Mouse (Mus musculus): ENCODE measurements around the gene Myo18b. TPM values are rescaled to one million over a fixed set of nuclear protein-coding genes. Genes with fewer than 3 reads are reported as not detected.
A peak's percentile ranks its signal among the peaks of the same experiment; 100 is the strongest.

Gene Myo18b
- polyA plus RNA-seq, 1 experiment from 2014 or later = 9.4 TPM

DNA sequence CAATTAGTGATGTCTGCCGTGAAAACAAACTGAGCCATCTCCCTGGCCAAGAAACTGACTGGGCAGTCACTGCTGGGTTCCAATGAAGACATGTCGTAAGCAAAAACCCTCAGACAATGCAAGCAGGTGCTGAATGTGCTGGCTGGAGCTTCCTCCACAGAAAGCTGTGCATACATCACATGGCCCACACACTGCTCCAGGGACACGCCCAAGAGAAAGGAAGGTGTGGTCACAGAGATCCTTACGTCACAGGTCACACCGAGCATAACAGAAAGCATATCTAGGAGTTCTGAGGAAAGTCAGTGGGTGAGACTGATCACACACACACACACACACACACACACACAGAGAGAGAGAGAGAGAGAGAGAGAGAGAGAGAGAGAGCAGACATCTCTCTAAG lies 27.5 kb downstream of the Myo18b start:
- no peak for ATAC-seq (ENCODE audit: low read depth)
- Histone ChIP-seq H3K9ac (ENCODE audit: low read depth, low read length) (no peak overlapping the region), H3K9me3 (ENCODE audit: control insufficient read depth, low read length) (no peaks in the 10 kb centered on the region), H3K4me2 (ENCODE audit: low read depth, low read length) (no peak overlapping the region), H3K4me1 (ENCODE audit: control insufficient read depth, insufficient read depth, low read length) (no peaks in the 10 kb centered on the region), H3K27ac (replicated peaks; ENCODE audit: low read depth, low read length) (no peak overlapping the region), H3K4me3 (ENCODE audit: low read depth, low read length) (no peak overlapping the region), H3K36me3 (ENCODE audit: control insufficient read depth, insufficient read depth, low read length) (no peaks in the 10 kb centered on the region), H3K27me3 (replicated peaks; ENCODE audit: control insufficient read depth, insufficient read depth, low read length) (no peaks in the 10 kb centered on the region)
- no peak for DNase-seq (ENCODE audit: low spot score)
- 77% methylated on average over 5 of the region's 5 CpGs for WGBS

DNA sequence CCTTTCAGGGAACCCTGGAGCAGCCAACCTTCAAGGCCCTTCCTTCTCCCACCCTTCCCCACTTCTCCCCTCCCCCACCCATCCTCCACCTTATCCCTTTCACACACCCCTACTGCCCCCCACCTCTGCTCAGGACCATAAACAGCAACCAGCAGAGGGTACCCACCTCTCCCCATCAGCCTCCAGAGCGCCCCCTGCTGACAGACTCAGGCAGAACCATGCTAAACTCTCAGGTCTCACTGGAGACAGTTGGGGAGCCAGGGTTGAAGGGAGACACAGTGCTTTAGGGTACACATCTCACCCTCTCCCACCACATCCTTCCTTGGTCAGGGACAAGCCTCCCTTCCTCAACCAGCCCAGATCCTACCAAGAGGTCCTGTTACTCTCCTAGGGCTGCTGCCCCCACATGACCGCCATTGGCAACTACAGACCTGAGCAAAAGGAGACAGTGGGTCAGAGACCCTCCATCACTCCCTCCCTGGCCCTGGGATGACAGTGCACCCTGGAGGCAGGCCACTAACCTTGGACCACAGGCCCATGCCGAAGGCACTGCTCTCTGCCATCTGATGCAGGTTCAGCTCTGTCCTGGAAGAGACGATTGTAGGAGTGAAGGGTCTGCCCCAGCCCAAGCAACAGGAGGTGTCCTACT lies 31.3 kb downstream of the Myo18b start:
- Histone ChIP-seq H3K36me3 (ENCODE audit: control insufficient read depth, insufficient read depth, low read length) (no peaks in the 10 kb centered on the region), H3K9me3 (ENCODE audit: control insufficient read depth, low read length) (no peaks in the 10 kb centered on the region), H3K4me3 (ENCODE audit: low read depth, low read length) (no peak overlapping the region), H3K9ac (ENCODE audit: low read depth, low read length) (no peak overlapping the region), H3K27ac (replicated peaks; ENCODE audit: low read depth, low read length) (no peak overlapping the region), H3K4me1 (ENCODE audit: control insufficient read depth, insufficient read depth, low read length) (no peaks in the 10 kb centered on the region), H3K27me3 (replicated peaks; ENCODE audit: control insufficient read depth, insufficient read depth, low read length) (no peaks in the 10 kb centered on the region), H3K4me2 (ENCODE audit: low read depth, low read length) (no peak overlapping the region)
- no peak for DNase-seq (ENCODE audit: low spot score)
- 63% methylated on average over 4 of the region's 4 CpGs for WGBS
- no peak for ATAC-seq (ENCODE audit: low read depth)

DNA sequence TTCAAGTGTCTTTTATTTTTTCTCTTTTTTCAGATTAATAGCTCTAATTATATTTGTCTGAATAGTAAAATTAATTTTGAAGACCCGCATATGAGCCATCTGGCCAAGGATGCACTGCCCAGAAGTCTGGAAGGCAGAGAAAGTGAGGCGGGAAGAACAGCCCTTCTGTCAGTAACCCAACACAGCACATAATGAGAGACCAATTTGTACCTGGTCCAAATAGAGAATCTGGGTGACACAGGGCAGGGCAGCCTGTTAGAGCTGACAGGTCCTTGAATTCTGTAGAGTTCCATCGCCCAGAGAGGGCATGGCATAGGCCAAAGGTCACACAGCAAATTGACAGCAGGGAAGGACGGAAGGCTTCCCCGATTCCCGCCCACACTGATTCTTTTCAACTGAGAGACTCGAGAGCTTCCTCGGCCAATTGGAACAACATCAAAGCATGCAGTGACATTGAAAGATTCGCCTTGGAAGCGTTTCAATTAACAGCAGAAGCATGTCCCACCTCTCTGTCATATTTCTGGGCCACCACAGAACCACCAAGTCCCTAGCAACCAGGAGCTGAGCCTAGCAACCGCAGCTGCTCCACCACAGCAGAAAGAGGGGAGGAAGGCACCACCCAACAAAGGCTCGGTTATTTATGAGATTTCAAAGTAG lies 36.7 kb downstream of the Myo18b start:
- no peaks in the 10 kb centered on the region for H3K9me3 ChIP-seq (ENCODE audit: control insufficient read depth, low read length)
- WGBS = 58% methylated on average over 12 of the region's 12 CpGs

DNA sequence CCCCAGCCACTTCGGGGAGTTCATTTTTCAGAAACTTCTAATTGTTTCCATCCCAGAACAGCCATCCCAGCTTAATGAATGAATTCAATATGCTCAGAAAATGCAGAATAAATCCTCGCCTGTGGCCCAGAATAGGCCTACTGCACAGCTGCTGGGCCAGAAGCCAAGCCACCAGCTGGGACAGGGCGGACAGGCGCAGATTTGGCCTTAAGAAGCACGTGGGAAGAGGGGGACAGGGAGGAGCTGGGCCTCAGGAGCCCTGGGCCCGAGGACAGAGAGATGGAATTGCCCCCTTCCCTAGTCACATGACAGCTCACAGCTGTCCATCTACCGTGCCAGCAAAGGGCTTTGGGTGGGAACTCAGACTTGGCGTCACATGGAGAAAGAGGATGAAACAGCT lies 43.0 kb downstream of the Myo18b start:
- Histone ChIP-seq H3K4me3 (ENCODE audit: low read depth, low read length) (no peak overlapping the region), H3K27ac (replicated peaks; ENCODE audit: low read depth, low read length) (peak overlapping the region; percentile 69; the same call in 1 of the 2 replicates), H3K9me3 (ENCODE audit: control insufficient read depth, low read length) (no peaks in the 10 kb centered on the region), H3K9ac (ENCODE audit: low read depth, low read length) (no peak overlapping the region), H3K4me2 (ENCODE audit: low read depth, low read length) (no peak overlapping the region; the same call in 1 of the 2 replicates), H3K4me1 (ENCODE audit: control insufficient read depth, insufficient read depth, low read length) (peaks cover 23% of the 10 kb centered on the region), H3K27me3 (replicated peaks; ENCODE audit: control insufficient read depth, insufficient read depth, low read length) (no peaks in the 10 kb centered on the region), H3K36me3 (ENCODE audit: control insufficient read depth, insufficient read depth, low read length) (no peaks in the 10 kb centered on the region)
- 17% methylated on average over 8 of the region's 8 CpGs for WGBS
- ATAC-seq (ENCODE audit: low read depth) (peak; percentile 94), DNase-seq (ENCODE audit: low spot score) (peak; percentile 96)

More for the DNA sequence above, 36.7 kb downstream of the Myo18b start:
- no peak overlapping the region for H3K4me2 ChIP-seq (ENCODE audit: low read depth, low read length)
- no peak overlapping the region for H3K9ac ChIP-seq (ENCODE audit: low read depth, low read length)
- no peaks in the 10 kb centered on the region for H3K27me3 ChIP-seq (replicated peaks; ENCODE audit: control insufficient read depth, insufficient read depth, low read length)
- H3K4me3 ChIP-seq (ENCODE audit: low read depth, low read length) = no peak overlapping the region
- H3K36me3 ChIP-seq (ENCODE audit: control insufficient read depth, insufficient read depth, low read length) = no peaks in the 10 kb centered on the region
- ATAC-seq (ENCODE audit: low read depth) (0 out of 2 replicates have a peak, but pooled peaks have one; percentile 18), DNase-seq (ENCODE audit: low spot score) (peak; percentile 34)
- H3K27ac ChIP-seq (replicated peaks; ENCODE audit: low read depth, low read length) = no peak overlapping the region
- H3K4me1 ChIP-seq (ENCODE audit: control insufficient read depth, insufficient read depth, low read length) = no peaks in the 10 kb centered on the region

DNA sequence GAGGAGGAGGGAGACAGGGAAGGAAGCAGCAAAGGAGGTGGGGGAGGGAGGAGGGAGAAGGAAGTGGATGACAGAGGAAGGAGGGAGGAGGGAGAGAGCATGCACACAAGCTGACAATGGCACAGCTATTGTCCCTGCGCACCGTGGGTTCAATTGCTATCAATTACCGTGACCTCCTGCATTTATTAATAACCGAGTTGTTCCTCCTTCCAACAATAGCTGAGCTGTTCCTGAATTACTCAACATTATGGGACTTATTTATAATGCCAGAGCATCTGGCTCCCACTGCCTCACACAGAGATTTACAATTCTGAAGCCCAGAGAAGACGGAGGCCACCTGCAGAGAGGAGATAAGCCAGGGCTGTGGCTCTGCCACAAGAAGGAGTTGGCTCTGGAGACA lies 44.8 kb downstream of the Myo18b start:
- Histone ChIP-seq H3K4me2 (ENCODE audit: low read depth, low read length) (no peak overlapping the region), H3K27ac (replicated peaks; ENCODE audit: low read depth, low read length) (no peak overlapping the region), H3K27me3 (replicated peaks; ENCODE audit: control insufficient read depth, insufficient read depth, low read length) (peaks cover 4% of the 10 kb centered on the region; the same call in 1 of the 2 replicates), H3K9me3 (ENCODE audit: control insufficient read depth, low read length) (no peaks in the 10 kb centered on the region), H3K4me1 (ENCODE audit: control insufficient read depth, insufficient read depth, low read length) (peaks cover 26% of the 10 kb centered on the region), H3K36me3 (ENCODE audit: control insufficient read depth, insufficient read depth, low read length) (no peaks in the 10 kb centered on the region), H3K9ac (ENCODE audit: low read depth, low read length) (no peak overlapping the region), H3K4me3 (ENCODE audit: low read depth, low read length) (no peak overlapping the region)
- no peak for ATAC-seq (ENCODE audit: low read depth)
- 19% methylated on average over 5 of the region's 5 CpGs for WGBS
- peak; percentile 69 for DNase-seq (ENCODE audit: low spot score)

DNA sequence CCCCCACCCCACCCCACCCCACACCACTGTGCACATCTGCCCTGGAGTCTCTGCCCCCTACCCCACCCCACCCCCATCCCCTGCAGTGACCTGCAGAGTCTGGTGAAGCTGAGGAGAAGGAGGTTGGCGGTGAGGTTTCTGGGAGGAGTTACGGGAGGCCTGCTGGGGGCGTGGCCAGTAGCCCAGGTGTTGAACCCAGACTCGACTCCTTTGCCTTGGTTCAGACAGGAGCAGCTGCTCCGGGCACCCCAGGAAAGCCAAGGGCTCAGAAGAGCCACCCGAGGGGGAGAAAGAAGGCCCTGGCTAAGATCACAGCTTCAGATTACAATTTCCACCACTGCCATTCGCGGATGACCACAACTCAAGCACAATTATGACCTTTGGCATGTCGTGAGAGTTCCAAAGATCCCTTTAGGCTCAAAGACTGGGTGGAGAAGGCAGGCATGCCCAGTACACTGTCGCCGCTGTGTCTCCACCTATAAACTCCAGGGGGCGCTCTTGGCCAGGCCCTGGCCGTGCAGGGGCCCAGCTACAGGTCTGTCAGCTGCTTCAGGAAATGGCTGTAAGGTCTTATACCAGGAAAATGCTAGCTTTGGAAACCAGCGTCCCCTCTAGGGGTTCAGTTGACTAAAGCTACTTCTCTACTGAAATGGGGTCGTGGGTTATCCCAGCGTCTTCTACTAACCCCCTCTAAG lies 47.4 kb downstream of the Myo18b start:
- Histone ChIP-seq H3K27ac (replicated peaks; ENCODE audit: low read depth, low read length) (no peak overlapping the region), H3K27me3 (replicated peaks; ENCODE audit: control insufficient read depth, insufficient read depth, low read length) (peaks cover 4% of the 10 kb centered on the region; the same call in 1 of the 2 replicates), H3K9ac (ENCODE audit: low read depth, low read length) (no peak overlapping the region), H3K4me1 (ENCODE audit: control insufficient read depth, insufficient read depth, low read length) (peaks cover 26% of the 10 kb centered on the region), H3K9me3 (ENCODE audit: control insufficient read depth, low read length) (no peaks in the 10 kb centered on the region), H3K36me3 (ENCODE audit: control insufficient read depth, insufficient read depth, low read length) (no peaks in the 10 kb centered on the region), H3K4me2 (ENCODE audit: low read depth, low read length) (peak overlapping the region; percentile 29; the same call in 1 of the 2 replicates), H3K4me3 (ENCODE audit: low read depth, low read length) (no peak overlapping the region)
- ATAC-seq (ENCODE audit: low read depth) = 0 out of 2 replicates have a peak, but pooled peaks have one; percentile 44
- 3% methylated on average over 15 of the region's 16 CpGs for WGBS
- peak; percentile 47 for DNase-seq (ENCODE audit: low spot score)

DNA sequence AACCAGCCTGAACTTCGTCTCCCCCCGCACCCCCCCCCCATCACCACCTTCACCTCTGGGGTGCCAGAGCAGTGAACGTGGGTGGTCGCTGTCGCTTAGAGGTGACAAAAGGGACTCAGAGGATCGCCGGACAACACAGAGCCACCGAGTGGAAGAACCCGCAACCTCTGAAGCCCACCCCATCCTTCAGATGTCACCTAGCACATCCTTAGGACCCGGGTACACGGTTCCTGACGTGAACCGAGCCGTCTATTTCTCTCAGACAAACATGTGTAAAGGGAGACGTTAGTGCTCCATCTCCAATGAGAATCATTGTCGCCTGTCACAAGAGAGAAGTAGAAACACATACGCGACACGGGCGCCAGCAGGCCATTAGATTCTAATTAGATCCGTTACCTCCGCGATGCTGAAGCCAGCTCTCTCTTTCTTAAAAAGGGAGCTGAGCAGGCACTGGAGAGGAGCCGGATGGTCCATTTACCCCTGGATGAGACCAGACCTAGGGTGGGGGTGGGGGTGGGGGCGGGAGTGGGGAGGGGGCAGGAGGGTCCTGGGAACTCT lies 48.1 kb downstream of the Myo18b start:
- no peak overlapping the region for H3K9ac ChIP-seq (ENCODE audit: low read depth, low read length)
- ATAC-seq (ENCODE audit: low read depth) (no peak), DNase-seq (ENCODE audit: low spot score) (no peak)
- H3K4me1 ChIP-seq (ENCODE audit: control insufficient read depth, insufficient read depth, low read length) = peaks cover 23% of the 10 kb centered on the region
- H3K27ac ChIP-seq (replicated peaks; ENCODE audit: low read depth, low read length) = no peak overlapping the region
- no peaks in the 10 kb centered on the region for H3K36me3 ChIP-seq (ENCODE audit: control insufficient read depth, insufficient read depth, low read length)
- no peaks in the 10 kb centered on the region for H3K9me3 ChIP-seq (ENCODE audit: control insufficient read depth, low read length)
- no peak overlapping the region for H3K4me3 ChIP-seq (ENCODE audit: low read depth, low read length)
- 12% methylated on average over 23 of the region's 25 CpGs for WGBS
- H3K4me2 ChIP-seq (ENCODE audit: low read depth, low read length) = peak overlapping the region; percentile 29; the same call in 1 of the 2 replicates
- H3K27me3 ChIP-seq (replicated peaks; ENCODE audit: control insufficient read depth, insufficient read depth, low read length) = peaks cover 4% of the 10 kb centered on the region; the same call in 1 of the 2 replicates

DNA sequence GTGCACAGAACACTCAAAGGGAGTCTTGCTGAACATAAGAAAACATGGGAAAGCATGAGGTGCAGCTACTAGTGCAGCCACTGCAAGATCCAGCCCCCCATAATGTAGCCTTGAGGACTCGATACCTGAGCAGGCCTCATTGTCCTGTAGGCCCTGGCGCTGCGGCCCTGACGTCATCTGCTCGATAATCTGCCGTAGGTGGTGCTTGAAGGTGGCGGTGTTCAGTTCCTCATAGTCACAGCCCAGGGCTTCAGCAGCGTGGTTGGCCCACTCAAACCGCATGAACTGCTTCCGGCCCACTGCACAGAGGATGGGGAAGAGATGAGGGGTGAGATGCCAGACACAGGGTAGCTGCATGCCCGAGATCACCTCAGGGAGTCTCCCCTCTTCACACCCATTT lies 50.0 kb downstream of the Myo18b start:
- Histone ChIP-seq H3K9me3 (ENCODE audit: control insufficient read depth, low read length) (no peaks in the 10 kb centered on the region), H3K4me1 (ENCODE audit: control insufficient read depth, insufficient read depth, low read length) (peaks cover 12% of the 10 kb centered on the region; the same call in 1 of the 2 replicates), H3K4me2 (ENCODE audit: low read depth, low read length) (no peak overlapping the region), H3K4me3 (ENCODE audit: low read depth, low read length) (no peak overlapping the region), H3K36me3 (ENCODE audit: control insufficient read depth, insufficient read depth, low read length) (no peaks in the 10 kb centered on the region), H3K27ac (replicated peaks; ENCODE audit: low read depth, low read length) (no peak overlapping the region), H3K27me3 (replicated peaks; ENCODE audit: control insufficient read depth, insufficient read depth, low read length) (peaks cover 4% of the 10 kb centered on the region; the same call in 1 of the 2 replicates), H3K9ac (ENCODE audit: low read depth, low read length) (no peak overlapping the region)
- no peak for DNase-seq (ENCODE audit: low spot score)
- no peak for ATAC-seq (ENCODE audit: low read depth)
- 79% methylated on average over 10 of the region's 11 CpGs for WGBS
